Comparison of ENCODE assay signal across 8 mouse cellular contexts in the genomic region with DNA sequence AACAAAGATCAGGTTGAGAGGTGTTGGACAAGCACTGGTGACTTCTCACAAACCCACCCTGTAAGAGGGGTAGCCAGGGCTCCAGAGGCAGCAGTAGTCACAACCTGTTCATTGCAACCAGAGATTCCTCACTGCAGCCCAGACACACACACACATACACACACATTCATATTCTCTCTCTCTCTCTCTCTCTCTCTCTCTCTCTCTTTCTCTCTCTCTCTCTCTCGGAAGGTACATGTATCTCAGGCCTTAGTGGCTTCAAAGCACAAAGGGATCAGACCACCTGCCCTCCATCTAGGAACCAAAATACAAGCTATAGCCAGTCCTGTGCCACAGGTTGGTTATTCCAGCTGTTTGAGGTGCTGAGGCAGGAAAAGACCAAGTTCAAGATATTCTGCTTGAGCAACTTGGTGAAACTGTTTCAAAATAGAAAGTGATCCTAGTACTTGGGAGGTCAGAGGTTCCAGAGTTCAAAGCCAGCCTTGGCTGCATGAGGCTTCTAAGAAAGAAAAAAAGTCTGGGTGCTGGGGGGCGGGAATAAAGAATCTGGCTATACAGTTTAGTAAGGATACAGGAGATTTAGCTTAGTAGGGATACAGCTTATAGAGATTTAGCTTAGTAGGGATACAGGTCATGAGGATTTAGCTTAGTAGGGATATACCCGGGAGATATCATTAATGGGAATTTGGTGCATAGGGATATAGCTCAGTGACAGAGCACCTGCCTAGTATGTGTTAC. TPM values are rescaled to one million over a fixed set of nuclear protein-coding genes. Genes with fewer than 3 reads are reported as not detected.
DNase-seq lines count a peak whose midpoint lies in the region; ATAC-seq and TF ChIP-seq lines count a peak whose summit lies in the region.

No protein-coding gene starts in this region.

- H3K36me3 ChIP-seq in embryonic facial prominence, embryonic 13.5 days = peaks cover 19% of the 10 kb centered on the region
- H3K36me3 ChIP-seq in intestine, postnatal 0 days (ENCODE audit: control insufficient read depth, insufficient read depth) = peaks cover 17% of the 10 kb centered on the region
- peaks cover 15% of the 10 kb centered on the region for H3K36me3 ChIP-seq in neural tube, embryonic 15.5 days

- no peak for DNase-seq in left cerebral cortex, adult 2 months (ENCODE audit: extremely low spot score in 1 of 2, low spot score in 2 of 2)
- no peak for DNase-seq in left cerebral cortex, postnatal 10 days (ENCODE audit: extremely low spot score in 1 of 2, low spot score in 2 of 2)
- no peak for DNase-seq in thymus, adult 18-20 months
- DNase-seq in kidney, postnatal 36 days = no peak

- peaks cover 27% of the 10 kb centered on the region for H3K4me1 ChIP-seq in embryonic facial prominence, embryonic 13.5 days
- H3K4me1 ChIP-seq in intestine, postnatal 0 days (replicated peaks; ENCODE audit: control insufficient read depth, insufficient read depth, low read length) = peaks cover 3% of the 10 kb centered on the region; the same call in 1 of the 2 replicates
- H3K4me1 ChIP-seq in neural tube, embryonic 15.5 days = peaks cover 46% of the 10 kb centered on the region

- no peaks in the 10 kb centered on the region for H3K9me3 ChIP-seq in embryonic facial prominence, embryonic 13.5 days
- no peaks in the 10 kb centered on the region for H3K9me3 ChIP-seq in intestine, postnatal 0 days (ENCODE audit: control insufficient read depth)
- H3K9me3 ChIP-seq in neural tube, embryonic 15.5 days (replicated peaks) = no peaks in the 10 kb centered on the region

- peak overlapping the region; percentile 92 for H3K4me3 ChIP-seq in left cerebral cortex, adult 2 months
- H3K4me3 ChIP-seq in embryonic facial prominence, embryonic 13.5 days = peak overlapping the region; percentile 92
- peak overlapping the region; percentile 97 for H3K4me3 ChIP-seq in intestine, postnatal 0 days (ENCODE audit: low read depth, low read length)
- peak overlapping the region; percentile 98 for H3K4me3 ChIP-seq in neural tube, embryonic 15.5 days (replicated peaks)

- 89% methylated on average over 3 of the region's 3 CpGs for WGBS in embryonic facial prominence, embryonic 13.5 days
- WGBS in intestine, postnatal 0 days = 95% methylated on average over 3 of the region's 3 CpGs
- WGBS in neural tube, embryonic 15.5 days = 93% methylated on average over 3 of the region's 3 CpGs

- H3K27me3 ChIP-seq in embryonic facial prominence, embryonic 13.5 days = no peaks in the 10 kb centered on the region
- H3K27me3 ChIP-seq in intestine, postnatal 0 days (replicated peaks; ENCODE audit: control insufficient read depth, insufficient read depth, low read length) = no peaks in the 10 kb centered on the region
- no peaks in the 10 kb centered on the region for H3K27me3 ChIP-seq in neural tube, embryonic 15.5 days (replicated peaks)

- peak overlapping the region; percentile 96; the same call in 1 of the 2 replicates for H3K9ac ChIP-seq in embryonic facial prominence, embryonic 13.5 days
- peak overlapping the region; percentile 98; the same call in 1 of the 2 replicates for H3K9ac ChIP-seq in intestine, postnatal 0 days (ENCODE audit: low read depth, low read length)
- peak overlapping the region; percentile 99 for H3K9ac ChIP-seq in neural tube, embryonic 15.5 days (replicated peaks)

- H3K27ac ChIP-seq in left cerebral cortex, adult 2 months = peak overlapping the region; percentile 100
- H3K27ac ChIP-seq in embryonic facial prominence, embryonic 13.5 days = no peak overlapping the region
- peak overlapping the region; percentile 100 for H3K27ac ChIP-seq in intestine, postnatal 0 days (ENCODE audit: low read depth, low read length)
- H3K27ac ChIP-seq in neural tube, embryonic 15.5 days (replicated peaks) = peak overlapping the region; percentile 98

- intact Hi-C loops in left cerebral cortex, adult 2 months (cut with DNase I) = loop anchor here (2.0 kb wide), 1 partner anchor 13 kb away; no protein-coding TSS in a partner anchor
- intact Hi-C loops in left cerebral cortex, postnatal 10 days (cut with DNase I) = no loop called here

- no peak for ATAC-seq in embryonic facial prominence, embryonic 13.5 days (ENCODE audit: insufficient number of reproducible peaks, insufficient read depth, low FRiP score, low TSS enrichment, low read depth)
- no peak for ATAC-seq in intestine, postnatal 0 days
- ATAC-seq in neural tube, embryonic 15.5 days (ENCODE audit: low FRiP score) = no peak
- no peak for ATAC-seq in inflammation-experienced regulatory T-cells, adult 6 months

- H3K4me2 ChIP-seq in embryonic facial prominence, embryonic 13.5 days = peak overlapping the region; percentile 70
- H3K4me2 ChIP-seq in intestine, postnatal 0 days (replicated peaks; ENCODE audit: low read depth) = peak overlapping the region; percentile 67
- peak overlapping the region; percentile 75 for H3K4me2 ChIP-seq in neural tube, embryonic 15.5 days

- TF ChIP-seq CTCF in left cerebral cortex, adult 2 months (IDR thresholded peaks at IDR 0.05) = no peak
- no peak for TF ChIP-seq CTCF in intestine, postnatal 0 days (IDR thresholded peaks at IDR 0.05; ENCODE audit: low read depth)

RNA-seq across cellular contexts. Expression of a gene that starts 0.8 kb away (rescaled TPM):
- total RNA-seq in left cerebral cortex, adult 2 months (2021) = 10 to 100 TPM; 63.1 to 67.0 TPM
- total RNA-seq in left cerebral cortex, postnatal 10 days (2021) = 100 to 1,000 TPM; 144 to 146 TPM
- polyA plus RNA-seq in embryonic facial prominence, embryonic 13.5 days (2015; fragmentation: Nextera tagmentation; extraction: Ambion mirVana) = 15.8 and 21.5 TPM in 2 replicates
- 33.2 and 35.0 TPM in 2 replicates for polyA plus RNA-seq in intestine, postnatal 0 days (2015; fragmentation: Nextera tagmentation; extraction: Ambion mirVana)
- polyA plus RNA-seq in neural tube, embryonic 15.5 days (2015; fragmentation: Nextera tagmentation; extraction: Ambion mirVana) = 50.2 and 63.8 TPM in 2 replicates
- polyA plus RNA-seq in inflammation-experienced regulatory T-cells, adult 6 months (2017; shearing (Covaris generic)) = 1 to 10 TPM; 1.0 to 2.7 (median 1.3) TPM

RNA-seq across cellular contexts. Expression of a gene that starts 0.9 kb away (rescaled TPM):
- 100 to 1,000 TPM; 474 to 490 TPM for total RNA-seq in left cerebral cortex, adult 2 months (2021)
- total RNA-seq in left cerebral cortex, postnatal 10 days (2021) = 100 to 1,000 TPM; 356 to 381 TPM
- polyA plus RNA-seq in embryonic facial prominence, embryonic 13.5 days (2015; fragmentation: Nextera tagmentation; extraction: Ambion mirVana) = 193 and 206 TPM in 2 replicates
- 197 and 213 TPM in 2 replicates for polyA plus RNA-seq in intestine, postnatal 0 days (2015; fragmentation: Nextera tagmentation; extraction: Ambion mirVana)
- 421 and 450 TPM in 2 replicates for polyA plus RNA-seq in neural tube, embryonic 15.5 days (2015; fragmentation: Nextera tagmentation; extraction: Ambion mirVana)
- polyA plus RNA-seq in inflammation-experienced regulatory T-cells, adult 6 months (2017; shearing (Covaris generic)) = 10 to 100 TPM; 44.8 to 78.4 (median 66.5) TPM

RNA-seq across cellular contexts. Expression of a gene that starts 26.9 kb away (rescaled TPM):
- 1 to 10 TPM; 5.9 to 8.7 TPM for total RNA-seq in left cerebral cortex, adult 2 months (2021)
- total RNA-seq in left cerebral cortex, postnatal 10 days (2021) = 10 to 100 TPM; 11.3 to 11.4 TPM
- 1.7 and 1.8 TPM in 2 replicates for polyA plus RNA-seq in embryonic facial prominence, embryonic 13.5 days (2015; fragmentation: Nextera tagmentation; extraction: Ambion mirVana)
- polyA plus RNA-seq in intestine, postnatal 0 days (2015; fragmentation: Nextera tagmentation; extraction: Ambion mirVana) = 39.5 and 54.4 TPM in 2 replicates
- 2.9 and 3.7 TPM in 2 replicates for polyA plus RNA-seq in neural tube, embryonic 15.5 days (2015; fragmentation: Nextera tagmentation; extraction: Ambion mirVana)
- not detected for polyA plus RNA-seq in inflammation-experienced regulatory T-cells, adult 6 months (2017; shearing (Covaris generic))

RNA-seq across cellular contexts. Expression of a gene that starts 37.2 kb away (rescaled TPM):
- total RNA-seq in left cerebral cortex, adult 2 months (2021) = 10 to 100 TPM; 13.3 to 14.2 TPM
- 10 to 100 TPM; 18.5 to 20.6 TPM for total RNA-seq in left cerebral cortex, postnatal 10 days (2021)
- 18.0 and 22.9 TPM in 2 replicates for polyA plus RNA-seq in embryonic facial prominence, embryonic 13.5 days (2015; fragmentation: Nextera tagmentation; extraction: Ambion mirVana)
- 6.1 and 7.0 TPM in 2 replicates for polyA plus RNA-seq in intestine, postnatal 0 days (2015; fragmentation: Nextera tagmentation; extraction: Ambion mirVana)
- polyA plus RNA-seq in neural tube, embryonic 15.5 days (2015; fragmentation: Nextera tagmentation; extraction: Ambion mirVana) = 34.2 and 36.7 TPM in 2 replicates
- 10 to 100 TPM; 11.1 to 14.0 (median 12.5) TPM for polyA plus RNA-seq in inflammation-experienced regulatory T-cells, adult 6 months (2017; shearing (Covaris generic))
